Mouse (Mus musculus): ENCODE data around the gene Duox1.

GRCm38 (mm10) chr2:122298096-122298499 is 17.4 kb upstream of the Duox1 start, which contains the start of gene Duox2:
- TF ChIP-seq POLR2A (IDR thresholded peaks at IDR 0.05; ENCODE audit: insufficient read length, low read depth) (no peak), POLR2AphosphoS2 (IDR thresholded peaks at IDR 0.05; ENCODE audit: insufficient read length, low read depth) (no peak), TCF12 (IDR thresholded peaks at IDR 0.05; ENCODE audit: insufficient read depth, poor library complexity, severe bottlenecking) (no peak), E2F4 (IDR thresholded peaks at IDR 0.05; ENCODE audit: insufficient read depth) (no peak), MYOG (IDR thresholded peaks at IDR 0.05; ENCODE audit: control insufficient read depth in 1 of 3, insufficient read depth in 1 of 3, insufficient read length in 2 of 3, low read depth in 2 of 3) (no peak), MAX (IDR thresholded peaks at IDR 0.05; ENCODE audit: low read depth) (no peak), USF1 (IDR thresholded peaks at IDR 0.05; ENCODE audit: low read depth) (no peak)

All from myocyte (in vitro differentiated cells).